Mouse (Mus musculus) kidney, postnatal 4 days (tissue): ENCODE data around the gene Cep70.

Source experiments
- DNase-seq, 2 experiments: peaks; one replicate each; pipeline ENCODE4 v3.0.0; 2021; ENCODE audit warnings: mixed read lengths in 2 of 2

Gene Cep70

DNA sequence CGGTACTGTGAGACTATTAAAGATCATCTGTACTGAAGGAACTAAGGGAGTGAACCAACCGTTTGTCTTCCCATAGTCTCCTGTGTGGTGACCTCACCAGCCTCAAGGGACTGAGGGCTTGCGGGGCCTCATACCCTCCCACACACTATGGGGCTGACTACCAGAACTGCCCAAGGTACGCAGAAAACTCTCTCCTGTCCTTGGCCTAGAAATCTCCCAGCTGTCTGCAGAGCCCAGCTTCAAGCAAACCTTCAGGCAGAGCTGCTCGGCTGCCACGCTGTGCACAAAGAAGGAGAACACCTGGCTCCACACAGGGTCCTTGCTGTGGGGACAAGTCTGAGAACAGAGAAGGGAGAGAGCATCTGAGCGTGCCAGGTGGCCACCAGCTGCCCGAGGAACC lies 76.8 kb downstream of the Cep70 start:
- peak in 1 of 2 experiments; percentile 20 for DNase-seq

DNA sequence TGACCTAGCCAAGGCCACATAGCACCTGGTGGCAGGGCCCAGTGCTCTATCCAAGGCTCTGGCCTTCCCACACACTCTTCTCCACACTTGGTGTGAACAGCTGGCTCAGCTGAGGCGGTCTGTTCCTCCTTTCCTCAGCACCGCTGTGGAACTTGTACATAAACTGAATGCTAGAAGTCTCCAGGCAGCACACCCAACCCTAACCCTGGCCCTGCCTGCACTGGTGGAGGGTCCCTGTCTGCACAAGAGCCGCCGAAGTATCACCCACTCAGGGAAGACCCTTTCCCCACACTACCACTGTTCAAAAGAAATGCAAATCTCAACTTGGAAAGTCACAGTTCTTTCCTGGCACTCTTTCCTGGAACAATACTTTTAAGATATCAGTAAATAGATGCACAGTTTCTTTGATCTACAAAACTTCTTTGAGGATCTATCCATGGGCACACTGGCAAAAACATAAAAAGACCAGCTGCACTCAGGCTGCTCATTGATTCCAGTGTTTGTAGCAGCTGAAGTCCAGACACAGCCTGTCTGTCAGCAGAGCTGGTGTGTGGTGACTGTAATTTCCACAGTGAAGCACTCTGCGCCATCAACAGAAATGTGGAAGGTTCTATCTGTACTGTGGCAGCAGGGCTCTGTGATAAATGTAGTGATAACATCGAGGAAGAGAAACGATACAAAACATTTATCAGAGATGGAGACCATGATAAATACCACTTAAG lies 82.2 kb downstream of the Cep70 start:
- no peak for DNase-seq

DNA sequence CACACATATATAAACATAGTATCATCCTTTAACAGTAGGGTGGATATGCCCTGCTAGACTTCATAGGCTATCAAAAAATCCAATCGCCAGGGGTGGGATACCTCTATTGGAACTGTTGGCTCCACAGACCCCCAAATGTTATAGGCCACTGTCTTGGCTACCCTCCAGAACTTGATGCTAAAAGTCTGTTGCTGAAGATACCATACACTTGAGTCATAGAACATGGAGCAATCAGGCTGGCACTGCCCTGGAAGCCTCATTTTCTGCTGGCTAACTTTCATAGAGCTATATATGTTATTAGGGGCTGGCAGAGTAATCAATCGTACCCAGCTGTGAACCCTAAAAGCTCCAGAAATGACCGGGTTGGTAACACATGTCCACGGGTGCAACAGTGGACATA lies 82.8 kb downstream of the Cep70 start:
- no peak for DNase-seq

DNA sequence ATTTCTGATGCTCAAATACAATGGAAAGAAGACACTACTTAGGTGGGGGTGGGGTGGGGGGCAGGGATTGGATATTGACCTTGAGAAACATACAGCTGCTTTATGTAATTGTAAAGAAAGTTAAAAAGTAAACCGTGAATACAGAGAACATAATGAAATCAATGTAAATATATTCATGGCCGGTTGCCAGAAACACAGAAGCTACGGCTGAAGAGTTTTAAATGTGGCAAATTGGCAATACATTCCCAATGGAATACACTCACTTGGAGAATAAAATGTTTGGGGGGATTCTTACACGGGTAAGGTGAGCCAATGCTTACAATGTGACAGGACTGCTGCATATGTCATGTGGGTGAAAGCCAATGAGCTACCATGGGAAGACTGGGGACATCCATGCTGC lies 83.7 kb downstream of the Cep70 start:
- no peak for DNase-seq

DNA sequence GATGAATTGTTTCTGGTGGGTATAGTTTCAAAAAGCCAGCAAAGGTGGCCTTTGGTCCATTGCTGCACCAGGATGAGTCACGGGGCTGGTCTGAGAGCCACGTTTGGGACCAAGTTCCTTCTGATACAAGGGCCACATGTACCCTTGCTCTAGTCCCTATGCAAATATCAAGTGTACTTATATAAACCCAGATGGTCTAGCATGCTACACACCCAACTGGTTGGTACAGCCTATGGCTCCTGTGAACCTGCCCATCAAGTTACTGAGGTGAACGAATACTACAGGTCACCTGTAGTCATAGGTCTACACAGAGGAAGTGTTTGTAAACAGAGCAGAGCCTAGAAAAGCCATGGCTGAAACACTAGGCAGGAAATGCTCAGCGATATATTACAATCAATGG lies 93.4 kb downstream of the Cep70 start:
- DNase-seq, result no peak

DNA sequence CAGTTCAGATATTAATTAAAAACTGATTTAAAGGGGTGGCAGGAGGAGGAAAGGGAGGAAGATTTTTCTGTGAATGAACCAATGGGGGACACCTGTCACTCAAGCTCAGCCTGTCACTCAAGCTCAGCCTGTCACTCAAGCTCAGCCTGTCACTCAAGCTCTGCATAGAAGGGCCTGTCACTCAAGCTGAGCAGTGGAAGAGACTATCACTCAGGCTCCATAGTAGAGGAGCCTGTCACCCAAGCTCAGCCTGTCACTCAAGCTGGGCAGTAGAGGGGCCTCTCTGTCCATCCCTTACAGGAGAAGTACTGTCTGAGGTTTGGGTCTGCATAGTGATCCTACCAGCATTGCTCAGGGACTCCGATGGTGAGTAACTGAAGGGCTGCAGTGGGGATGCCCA lies 95.1 kb downstream of the Cep70 start:
- no peak for DNase-seq

DNA sequence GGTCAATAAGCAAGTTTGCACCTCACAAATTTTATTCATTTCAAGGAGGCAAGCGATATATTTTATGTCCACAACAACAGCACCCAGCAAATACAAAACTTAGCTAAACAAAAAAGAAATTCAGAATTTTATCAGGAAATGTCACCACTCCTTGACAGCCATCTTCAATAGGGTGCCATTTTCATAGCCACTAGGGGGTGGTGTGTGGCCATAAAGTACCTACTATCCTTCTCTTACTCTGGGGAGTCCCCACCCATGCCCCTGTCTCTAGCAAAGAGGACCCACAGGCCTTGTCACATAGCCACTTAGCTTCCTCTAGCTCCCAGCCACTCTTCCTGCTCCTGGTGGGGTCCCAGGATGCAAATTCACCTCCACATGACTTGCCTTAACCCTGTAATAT lies 96.0 kb downstream of the Cep70 start:
- no peak for DNase-seq

DNA sequence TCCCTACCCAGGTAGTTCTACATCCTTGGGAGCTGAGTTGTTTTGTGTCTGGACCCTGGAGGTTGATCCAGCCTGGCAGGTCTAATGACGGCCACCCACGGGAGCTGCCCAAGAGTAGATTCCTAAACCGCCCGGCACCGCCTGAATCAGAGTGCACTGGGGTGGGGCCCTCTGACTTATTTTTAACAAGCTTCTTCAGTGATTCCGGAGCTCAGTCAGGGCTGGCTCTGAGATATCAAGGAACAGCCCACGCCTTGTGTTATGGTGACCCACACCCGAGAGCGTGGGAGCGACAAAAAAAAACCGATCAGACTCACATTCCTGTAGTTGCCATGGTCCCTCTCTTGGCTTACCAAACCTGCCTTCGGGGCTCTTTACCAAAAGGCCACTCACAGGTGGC lies 97.0 kb downstream of the Cep70 start:
- peak in 1 of 2 experiments; percentile 17 for DNase-seq

DNA sequence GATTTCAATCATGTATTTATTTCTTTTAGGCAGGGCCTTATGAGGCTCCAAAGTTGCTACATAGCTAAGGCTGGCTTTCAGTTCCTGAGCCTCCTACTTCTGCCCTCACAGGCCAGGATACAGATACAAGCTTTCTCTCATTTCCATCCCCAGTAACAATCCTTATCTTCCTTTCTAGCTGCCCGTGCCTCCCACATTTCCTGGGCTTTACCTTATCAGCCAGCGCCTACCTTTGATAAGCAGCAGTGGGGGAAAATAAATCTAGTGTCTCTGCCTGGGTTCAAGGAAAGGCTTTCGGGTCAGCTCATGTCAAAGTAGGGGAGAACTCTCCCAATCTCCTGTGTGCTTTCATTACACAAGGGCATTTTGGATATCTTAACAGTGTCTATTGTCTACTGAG lies 98.4 kb downstream of the Cep70 start:
- no peak for DNase-seq

DNA sequence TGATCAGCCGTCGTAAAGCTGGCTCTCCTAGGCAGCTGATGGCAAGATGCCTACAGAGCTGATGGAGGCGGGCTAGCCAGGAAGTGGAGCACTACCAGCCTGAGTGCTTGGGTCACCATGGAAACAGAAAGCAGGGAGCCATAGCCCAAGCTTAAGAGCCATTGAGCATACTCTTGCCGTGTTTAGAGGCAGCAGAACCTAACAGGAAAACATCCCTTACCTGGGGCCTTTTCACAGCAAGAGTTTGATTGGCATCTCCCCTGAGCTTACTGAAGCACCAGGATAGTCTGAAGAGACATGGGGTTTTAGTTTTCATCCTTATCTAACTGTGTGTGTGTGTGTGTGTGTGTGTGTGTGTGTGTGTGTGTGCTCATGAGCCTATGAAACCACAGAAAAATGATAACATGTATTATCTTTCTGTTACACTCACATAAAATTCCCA lies 102.2 kb downstream of the Cep70 start:
- peak in 1 of 2 experiments; percentile 15 for DNase-seq
